Mouse (Mus musculus) E14TG2a.4 (cell line): ENCODE measurements around the gene Rangap1.

ENCODE experiments used
- CTCF ChIP-seq: conservative IDR thresholded peaks from 2 replicates; pipeline ENCODE4 v1.5.1; 2014; ENCODE audit warnings: low read length
- NANOG ChIP-seq: IDR thresholded peaks from 2 replicates; pipeline ENCODE4 v1.6.1; 2014; ENCODE audit warnings: borderline replicate concordance, low read length, mixed read lengths
- POU5F1 ChIP-seq: IDR thresholded peaks from 2 replicates; pipeline ENCODE4 v1.6.1; 2014; ENCODE audit warnings: low read length, borderline replicate concordance

DNA sequence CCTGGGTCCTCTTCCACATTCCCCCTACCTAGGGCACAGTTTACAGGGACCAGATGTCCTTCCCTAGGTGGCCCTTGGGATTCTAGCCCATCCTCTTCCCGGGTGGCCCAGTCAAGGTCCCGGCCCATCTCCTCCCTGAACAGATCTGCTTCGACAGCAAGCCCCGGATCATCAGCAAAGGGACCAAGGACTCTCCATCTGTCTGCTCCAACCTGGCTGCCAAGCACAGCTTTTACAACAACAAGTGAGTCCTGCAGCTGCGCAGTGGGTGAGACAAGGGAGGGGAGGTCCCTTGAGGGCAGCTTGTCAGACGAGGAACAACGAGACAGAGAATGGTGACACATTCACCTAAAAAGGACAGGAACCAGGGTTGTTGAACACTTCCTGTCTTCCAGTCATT, 36.5 kb upstream of the Rangap1 start:
- TF ChIP-seq CTCF = no peak
- no peak for TF ChIP-seq NANOG
- TF ChIP-seq POU5F1 = no peak
